Mouse (Mus musculus): ENCODE measurements around the gene Atrnl1. TPM values are rescaled to one million over a fixed set of nuclear protein-coding genes. Genes with fewer than 3 reads are reported as not detected.
"Not testable (repeated sequence)": the region's sequence is repeated elsewhere in the genome, so short reads cannot be mapped to it uniquely, and the experiment has no call there.

Atrnl1 gene
- polyA plus RNA-seq, 1 experiment: 18.6 TPM

- DNase-seq: no peak
- Histone ChIP-seq H3K4me3 (replicated peaks; ENCODE audit: extremely low read depth, low read depth, low read length) (no peak overlapping the region), H3K4me1 (ENCODE audit: control insufficient read depth, insufficient read depth, low read length) (no peaks in the 10 kb centered on the region)
- TF ChIP-seq CTCF (IDR thresholded peaks at IDR 0.05; ENCODE audit: insufficient read depth, low read length) (no peak), POLR2A (IDR thresholded peaks at IDR 0.05; ENCODE audit: borderline replicate concordance, extremely low read depth, low read depth, low read length) (no peak)
- 82% methylated on average over 9 of the region's 9 CpGs for WGBS
Measured at GRCm38 (mm10) chr19:57878583-57878982, 267.7 kb downstream of the Atrnl1 start.

- not testable (repeated sequence) for DNase-seq; H3K4me3 ChIP-seq (replicated peaks; ENCODE audit: extremely low read depth, low read depth, low read length); H3K4me1 ChIP-seq (ENCODE audit: control insufficient read depth, insufficient read depth, low read length)
- WGBS: 84% methylated on average over 1 of the region's 1 CpGs
Measured at GRCm38 (mm10) chr19:57879841-57880240, 269.0 kb downstream of the Atrnl1 start.

GRCm38 (mm10) chr19:57881927-57882326 lies 271.1 kb downstream of the Atrnl1 start:
- no peak for DNase-seq
- Histone ChIP-seq H3K4me3 (replicated peaks; ENCODE audit: extremely low read depth, low read depth, low read length) (no peak overlapping the region), H3K4me1 (ENCODE audit: control insufficient read depth, insufficient read depth, low read length) (no peaks in the 10 kb centered on the region)
- TF ChIP-seq POLR2A (IDR thresholded peaks at IDR 0.05; ENCODE audit: borderline replicate concordance, extremely low read depth, low read depth, low read length): no peak
- no peak for TF ChIP-seq CTCF (IDR thresholded peaks at IDR 0.05; ENCODE audit: insufficient read depth, low read length)
- 85% methylated on average over 7 of the region's 7 CpGs for WGBS

GRCm38 (mm10) chr19:57888871-57889270 lies 278.0 kb downstream of the Atrnl1 start:
- TF ChIP-seq POLR2A (IDR thresholded peaks at IDR 0.05; ENCODE audit: borderline replicate concordance, extremely low read depth, low read depth, low read length) (no peak), CTCF (IDR thresholded peaks at IDR 0.05; ENCODE audit: insufficient read depth, low read length) (no peak)
- H3K4me3 ChIP-seq (replicated peaks; ENCODE audit: extremely low read depth, low read depth, low read length): no peak overlapping the region
- DNase-seq: no peak
- 92% methylated on average over 8 of the region's 8 CpGs for WGBS
- H3K4me1 ChIP-seq (ENCODE audit: control insufficient read depth, insufficient read depth, low read length): no peaks in the 10 kb centered on the region; the same call in 1 of the 2 replicates

- no peak for DNase-seq
- WGBS: 42% methylated on average over 3 of the region's 3 CpGs
Measured at GRCm38 (mm10) chr19:57889741-57890140, 278.9 kb downstream of the Atrnl1 start.

GRCm38 (mm10) chr19:57890954-57891353 lies 280.1 kb downstream of the Atrnl1 start:
- TF ChIP-seq POLR2A (IDR thresholded peaks at IDR 0.05; ENCODE audit: borderline replicate concordance, extremely low read depth, low read depth, low read length) (no peak), CTCF (IDR thresholded peaks at IDR 0.05; ENCODE audit: insufficient read depth, low read length) (no peak)
- no peak overlapping the region for H3K4me3 ChIP-seq (replicated peaks; ENCODE audit: extremely low read depth, low read depth, low read length)
- no peaks in the 10 kb centered on the region; the same call in 1 of the 2 replicates for H3K4me1 ChIP-seq (ENCODE audit: control insufficient read depth, insufficient read depth, low read length)
- 74% methylated on average over 3 of the region's 3 CpGs for WGBS
- no peak for DNase-seq

More at GRCm38 (mm10) chr19:57889741-57890140, 278.9 kb downstream of the Atrnl1 start:
- no peak for TF ChIP-seq POLR2A (IDR thresholded peaks at IDR 0.05; ENCODE audit: borderline replicate concordance, extremely low read depth, low read depth, low read length)
- no peak for TF ChIP-seq CTCF (IDR thresholded peaks at IDR 0.05; ENCODE audit: insufficient read depth, low read length)
- Histone ChIP-seq H3K4me3 (replicated peaks; ENCODE audit: extremely low read depth, low read depth, low read length) (no peak overlapping the region), H3K4me1 (ENCODE audit: control insufficient read depth, insufficient read depth, low read length) (no peaks in the 10 kb centered on the region; the same call in 1 of the 2 replicates)

- no peak for DNase-seq
- no peaks in the 10 kb centered on the region; the same call in 1 of the 2 replicates for H3K4me1 ChIP-seq (ENCODE audit: control insufficient read depth, insufficient read depth, low read length)
- TF ChIP-seq POLR2A (IDR thresholded peaks at IDR 0.05; ENCODE audit: borderline replicate concordance, extremely low read depth, low read depth, low read length): no peak
- WGBS: 76% methylated on average over 1 of the region's 1 CpGs
- no peak overlapping the region for H3K4me3 ChIP-seq (replicated peaks; ENCODE audit: extremely low read depth, low read depth, low read length)
Measured at GRCm38 (mm10) chr19:57894191-57894590, 283.4 kb downstream of the Atrnl1 start.

GRCm38 (mm10) chr19:57900037-57900436 lies 289.2 kb downstream of the Atrnl1 start:
- WGBS: 76% methylated on average over 1 of the region's 1 CpGs
- no peak for TF ChIP-seq POLR2A (IDR thresholded peaks at IDR 0.05; ENCODE audit: borderline replicate concordance, extremely low read depth, low read depth, low read length)
- TF ChIP-seq CTCF (IDR thresholded peaks at IDR 0.05; ENCODE audit: insufficient read depth, low read length): no peak

GRCm38 (mm10) chr19:57909466-57909865 lies 298.6 kb downstream of the Atrnl1 start:
- no peak for DNase-seq
- WGBS: 85% methylated on average over 6 of the region's 6 CpGs
- TF ChIP-seq CTCF (IDR thresholded peaks at IDR 0.05; ENCODE audit: insufficient read depth, low read length): no peak
- TF ChIP-seq POLR2A (IDR thresholded peaks at IDR 0.05; ENCODE audit: borderline replicate concordance, extremely low read depth, low read depth, low read length): no peak
- Histone ChIP-seq H3K4me1 (ENCODE audit: control insufficient read depth, insufficient read depth, low read length) (no peaks in the 10 kb centered on the region; the same call in 1 of the 2 replicates), H3K4me3 (replicated peaks; ENCODE audit: extremely low read depth, low read depth, low read length) (no peak overlapping the region)

More at GRCm38 (mm10) chr19:57900037-57900436, 289.2 kb downstream of the Atrnl1 start:
- no peak for DNase-seq
- Histone ChIP-seq H3K4me3 (replicated peaks; ENCODE audit: extremely low read depth, low read depth, low read length) (no peak overlapping the region), H3K4me1 (ENCODE audit: control insufficient read depth, insufficient read depth, low read length) (no peaks in the 10 kb centered on the region)

- H3K4me3 ChIP-seq (replicated peaks; ENCODE audit: extremely low read depth, low read depth, low read length): no peak overlapping the region
- WGBS: 90% methylated on average over 6 of the region's 6 CpGs
- no peak for DNase-seq
- no peaks in the 10 kb centered on the region; the same call in none of the 2 replicates for H3K4me1 ChIP-seq (ENCODE audit: control insufficient read depth, insufficient read depth, low read length)
- TF ChIP-seq POLR2A (IDR thresholded peaks at IDR 0.05; ENCODE audit: borderline replicate concordance, extremely low read depth, low read depth, low read length) (no peak), CTCF (IDR thresholded peaks at IDR 0.05; ENCODE audit: insufficient read depth, low read length) (no peak)
Measured at GRCm38 (mm10) chr19:57910650-57911049, 299.8 kb downstream of the Atrnl1 start.
